Mouse (Mus musculus) hematopoietic multipotent progenitor cell, adult 10-12 weeks (in vitro differentiated cells): ENCODE results near the gene Abhd8. TPM values are rescaled to one million over a fixed set of nuclear protein-coding genes. Genes with fewer than 3 reads are reported as not detected.

Source experiments
- polyA plus RNA-seq: library from polyadenylated mRNA; stranded (reverse); fragments of >175 nt; gene quantifications from 2 replicates; pipeline ENCODE4 v1.2.3, GENCODE M21; 2012; ENCODE audit warnings: low replicate concordance

Abhd8 gene
- polyA plus RNA-seq = 63.5 and 128 TPM in 2 replicates

DNA sequence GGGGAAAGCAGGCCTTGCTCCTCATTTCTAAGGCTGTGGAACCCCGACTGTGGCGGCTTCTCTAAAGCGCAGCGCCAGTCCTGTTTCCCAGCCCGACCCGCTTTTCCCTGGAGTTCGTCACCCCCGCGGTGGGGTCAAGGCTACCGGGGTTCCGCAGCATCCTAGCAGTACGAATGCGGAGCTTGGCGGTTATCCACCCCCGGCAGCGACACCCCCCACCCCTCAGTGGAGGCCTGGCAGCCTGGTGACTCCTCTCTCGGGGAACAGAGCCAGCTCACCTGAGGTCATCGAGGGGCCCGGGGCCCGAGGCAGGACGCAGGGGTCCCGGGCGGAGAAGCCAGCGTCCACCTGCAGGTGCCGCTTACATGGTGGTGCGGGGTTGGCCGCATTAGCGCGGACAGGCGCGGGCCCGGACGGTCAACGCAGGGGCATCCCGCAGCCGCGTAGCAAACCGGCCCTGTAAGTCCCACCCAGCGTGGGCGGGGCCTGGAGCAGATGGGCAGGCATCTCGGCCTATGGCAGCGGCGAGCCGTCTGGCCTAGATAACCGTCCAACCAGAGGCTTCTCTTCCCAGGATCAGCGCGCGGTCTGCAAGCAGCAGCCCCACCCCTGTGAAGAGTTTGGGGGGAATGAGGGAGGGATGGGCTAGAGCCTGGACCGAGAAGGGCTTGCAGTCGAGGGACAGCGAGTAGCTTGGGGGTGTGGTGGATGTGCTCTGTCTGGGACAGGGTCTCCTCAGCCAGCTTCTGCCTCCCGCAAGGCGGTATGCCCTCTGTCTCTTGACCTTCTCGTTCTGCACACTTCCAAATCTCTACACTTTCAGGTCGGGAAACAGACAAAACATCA lies at the start of gene Abhd8:
Gene Abhd8 (minus strand): TSS at position 468 of the 846 bp plus-strand sequence.

DNA sequence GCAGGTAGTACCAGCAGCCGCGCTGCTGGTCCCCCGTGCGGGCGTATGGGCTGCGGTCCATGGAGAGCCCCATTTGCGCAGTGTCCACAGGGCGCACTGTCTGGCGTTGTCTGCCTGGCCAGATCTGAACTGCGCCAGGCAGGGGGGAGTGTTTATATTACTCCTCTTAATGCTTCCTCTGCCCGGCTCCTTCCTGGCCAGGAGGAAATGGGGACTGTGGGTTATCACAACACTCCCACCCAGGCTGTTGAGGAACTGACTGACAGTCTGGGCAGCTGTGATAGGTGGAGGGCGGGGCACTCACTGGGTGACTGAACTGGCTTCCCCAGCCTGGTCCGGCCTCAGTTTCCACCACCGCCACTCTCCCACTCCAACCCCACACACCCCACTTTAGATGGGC lies 48.2 kb upstream of the Abhd8 start, which contains the start of gene Plvap:
Gene Plvap (minus strand): TSS at position 109 of the 400 bp plus-strand sequence.

DNA sequence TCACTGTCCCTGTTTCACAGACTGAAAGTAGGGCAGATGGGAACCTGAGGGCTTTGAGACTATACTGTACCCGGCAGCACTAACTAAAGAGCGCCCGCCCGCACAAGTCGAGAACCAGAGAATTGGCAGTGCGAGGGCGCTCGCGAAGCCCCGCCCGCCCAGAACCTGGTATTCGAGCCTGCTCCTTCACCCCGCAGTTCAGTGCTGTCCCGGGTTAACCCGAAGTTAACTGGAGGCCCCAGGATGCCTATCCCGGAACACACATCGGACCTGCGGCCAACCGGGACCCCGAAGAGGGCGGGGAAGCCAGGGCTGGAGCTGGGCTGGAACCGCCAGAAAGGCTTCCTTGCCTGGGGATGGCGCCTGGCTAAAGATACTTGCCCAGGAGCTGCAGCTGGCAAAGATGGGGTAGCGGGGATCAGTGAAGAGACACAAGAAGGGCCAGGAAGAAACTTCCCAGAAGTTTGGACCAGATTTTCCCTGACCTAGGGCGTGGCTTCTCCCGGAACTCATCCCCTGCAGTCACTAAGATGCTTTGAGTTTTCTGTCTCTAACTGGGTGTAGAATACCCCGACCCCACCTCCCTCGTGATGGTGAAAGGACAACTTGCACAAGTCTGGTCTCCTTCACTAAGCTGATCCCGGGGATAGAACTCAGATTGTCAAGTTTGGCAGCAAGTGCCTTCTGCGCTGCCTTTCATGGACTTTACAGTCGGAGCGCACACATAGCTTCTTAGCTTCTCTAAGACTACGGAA lies 24.4 kb upstream of the Abhd8 start, which contains the start of gene Gtpbp3:
Gene Gtpbp3 (plus strand): TSS at position 413 of the 755 bp plus-strand sequence.

DNA sequence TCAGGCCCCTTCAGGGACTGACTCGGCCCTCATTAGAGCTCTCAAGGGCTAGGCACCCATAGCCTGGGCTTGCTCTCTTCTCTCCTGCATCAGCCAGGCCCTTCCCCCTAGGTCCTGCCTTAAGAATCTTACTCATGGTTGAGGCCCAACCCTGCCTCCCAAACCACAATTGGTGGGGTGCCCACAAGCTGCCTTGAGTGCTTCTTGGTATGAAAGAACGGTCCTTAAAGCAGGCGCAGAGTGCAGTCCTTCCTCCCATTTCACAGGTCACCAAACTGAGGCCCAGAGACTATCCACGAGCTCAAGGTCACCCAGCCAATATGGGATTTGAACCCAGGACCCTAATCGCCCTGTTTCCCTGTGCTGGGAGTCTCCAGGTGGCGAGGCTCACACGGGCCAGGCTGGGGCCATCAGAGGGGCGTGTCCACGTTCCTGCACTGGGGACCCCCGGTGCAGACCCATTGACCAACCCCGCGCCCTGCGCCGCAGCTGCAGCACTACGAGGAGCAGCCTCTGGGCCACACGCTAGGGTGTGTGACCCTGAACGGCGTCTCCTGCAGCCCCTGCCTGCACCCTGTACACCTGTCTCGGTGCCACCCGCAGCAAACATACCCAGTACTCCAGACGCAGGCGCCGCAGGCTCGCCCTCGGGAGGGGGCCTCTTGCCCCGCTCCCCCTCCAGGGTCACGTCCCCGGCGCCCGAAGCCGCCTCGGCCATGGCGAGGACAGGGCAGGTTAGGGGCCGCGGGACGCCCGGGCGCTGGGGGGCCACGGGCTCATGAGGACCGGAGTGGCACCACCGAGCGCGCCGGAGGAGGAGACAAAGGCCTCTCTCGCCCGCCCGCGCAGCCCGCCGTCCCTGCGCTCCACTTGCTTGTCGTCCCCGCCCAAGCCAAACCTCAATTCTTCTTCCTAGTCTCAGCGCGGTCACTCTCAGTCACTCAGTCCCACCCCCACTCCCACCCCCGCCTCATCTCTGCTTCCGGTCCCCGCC lies 22.0 kb upstream of the Abhd8 start, which contains the start of gene Ano8:
Gene Ano8 (minus strand): TSS at position 822 of the 994 bp plus-strand sequence.

DNA sequence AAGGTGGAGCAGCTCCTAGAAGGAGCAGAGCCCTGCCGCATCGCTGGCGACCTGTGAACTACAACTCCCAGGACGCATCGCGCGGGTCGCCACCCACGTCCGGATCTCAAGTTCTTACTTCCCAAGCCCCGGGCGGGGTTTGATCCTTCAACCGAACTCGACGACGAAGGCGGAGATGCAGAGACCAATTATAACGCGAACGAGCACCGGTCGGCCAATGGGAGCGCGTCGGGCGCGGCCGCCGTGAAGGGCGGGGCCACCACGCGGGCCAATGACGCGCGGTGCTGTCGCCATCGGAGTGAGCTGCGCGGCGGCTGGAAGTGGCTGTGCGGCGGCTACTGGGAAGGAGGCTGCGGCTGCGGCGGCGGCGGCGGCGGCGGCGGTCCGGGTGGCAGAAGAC lies 5.5 kb upstream of the Abhd8 start, which contains the start of gene Dda1:
Gene Dda1 (plus strand): TSS at position 284 of the 400 bp plus-strand sequence.

DNA sequence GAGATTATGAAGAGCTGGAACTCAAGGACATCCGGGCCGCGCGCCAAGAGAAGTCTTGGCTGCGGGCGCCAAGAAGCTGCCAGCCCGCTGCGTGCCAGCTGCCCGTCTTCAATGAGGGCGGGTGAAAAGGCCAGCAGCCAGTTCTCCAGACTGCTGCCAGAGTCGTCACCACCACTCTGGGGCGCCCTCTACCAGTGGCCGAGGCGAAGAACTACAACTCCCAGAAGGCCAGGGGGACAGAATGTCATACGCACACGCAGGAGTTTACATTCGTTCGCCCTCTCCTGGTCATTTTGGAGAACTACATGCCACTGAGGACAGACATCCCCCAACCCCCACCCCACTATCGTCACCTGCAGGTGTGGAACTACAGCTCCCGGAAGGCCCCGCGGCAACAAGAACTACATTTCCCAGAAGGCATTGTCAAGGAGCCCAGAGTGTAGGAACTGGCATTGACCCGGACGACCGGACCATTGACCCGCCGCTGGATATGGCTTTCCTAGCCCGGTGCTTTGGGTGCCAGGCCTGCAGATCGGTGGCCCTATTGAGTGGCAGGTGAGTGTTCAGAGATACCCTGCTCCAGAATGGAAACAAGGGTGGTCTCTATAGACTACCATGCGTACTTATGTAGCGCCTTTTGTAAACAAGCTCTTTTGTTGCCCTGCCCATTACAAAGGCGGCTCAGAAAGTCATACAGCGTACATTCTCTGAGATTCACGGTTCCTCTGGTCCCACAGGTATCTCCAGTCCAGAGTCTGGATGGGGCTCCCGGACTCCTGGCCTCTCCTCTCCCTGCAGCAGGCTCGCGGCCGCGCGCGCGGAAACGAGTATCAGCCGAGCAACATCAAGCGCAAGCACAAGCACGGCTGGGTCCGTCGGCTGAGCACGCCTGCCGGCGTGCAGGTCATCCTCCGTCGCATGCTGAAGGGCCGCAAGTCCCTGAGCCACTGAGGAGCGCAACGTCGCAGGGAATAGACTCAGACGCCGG lies 1.4 kb upstream of the Abhd8 start, which contains the start of gene Mrpl34:
Gene Mrpl34 (plus strand): TSS at position 447 of the 988 bp plus-strand sequence.

Other genes with a start within 250 kb of the Abhd8 start
- 99.7 and 179 TPM in 2 replicates for gene Myo9b, start 190.9 kb downstream of the Abhd8 start, polyA plus RNA-seq
- 8.3 and 12.3 TPM in 2 replicates for gene Haus8, start 190.7 kb downstream of the Abhd8 start, polyA plus RNA-seq
- 230 and 318 TPM in 2 replicates for gene Use1, start 96.8 kb downstream of the Abhd8 start, polyA plus RNA-seq
- gene Ocel1, start 92.4 kb downstream of the Abhd8 start, polyA plus RNA-seq = 49.5 and 128 TPM in 2 replicates
- gene Nr2f6, start 81.7 kb downstream of the Abhd8 start, polyA plus RNA-seq = 47.0 and 71.0 TPM in 2 replicates
- gene Ushbp1, start 67.9 kb downstream of the Abhd8 start, polyA plus RNA-seq = 0.64 and 1.2 TPM in 2 replicates
- 86.4 and 115 TPM in 2 replicates for gene Babam1, start 66.8 kb downstream of the Abhd8 start, polyA plus RNA-seq
- 4.4 and 11.0 TPM in 2 replicates for gene Ankle1, start 57.6 kb downstream of the Abhd8 start, polyA plus RNA-seq
- 62.6 and 70.7 TPM in 2 replicates for gene Mrpl34, start 1.3 kb upstream of the Abhd8 start, polyA plus RNA-seq
- gene Dda1, start 5.5 kb upstream of the Abhd8 start, polyA plus RNA-seq = 230 and 542 TPM in 2 replicates
- gene Ano8, start 22.3 kb upstream of the Abhd8 start, polyA plus RNA-seq = 8.3 and 23.9 TPM in 2 replicates
- 21.2 and 52.5 TPM in 2 replicates for gene Gtpbp3, start 24.4 kb upstream of the Abhd8 start, polyA plus RNA-seq
- 7.0 and 42.5 TPM in 2 replicates for gene Plvap, start 48.1 kb upstream of the Abhd8 start, polyA plus RNA-seq
- 0.10 TPM in 1 of 2 replicates, not detected in the other for gene Ccdc194, start 62.1 kb upstream of the Abhd8 start, polyA plus RNA-seq
- gene Bst2, start 73.8 kb upstream of the Abhd8 start, polyA plus RNA-seq = 136 and 509 TPM in 2 replicates
- 126 and 231 TPM in 2 replicates for gene Mvb12a, start 79.3 kb upstream of the Abhd8 start, polyA plus RNA-seq
- 0.84 and 2.7 TPM in 2 replicates for gene Tmem221, start 95.2 kb upstream of the Abhd8 start, polyA plus RNA-seq
- gene Nxnl1, start 102.9 kb upstream of the Abhd8 start, polyA plus RNA-seq = 0.04 TPM in 1 of 2 replicates, not detected in the other
- 14.2 and 19.8 TPM in 2 replicates for gene Slc27a1, start 105.2 kb upstream of the Abhd8 start, polyA plus RNA-seq
- gene Pgls, start 128.5 kb upstream of the Abhd8 start, polyA plus RNA-seq = 279 and 289 TPM in 2 replicates
- gene Fam129c, start 134.0 kb upstream of the Abhd8 start, polyA plus RNA-seq = 109 and 215 TPM in 2 replicates
- gene Colgalt1, start 147.3 kb upstream of the Abhd8 start, polyA plus RNA-seq = 60.9 and 103 TPM in 2 replicates
- gene Unc13a, start 208.1 kb upstream of the Abhd8 start, polyA plus RNA-seq = 0.42 and 0.58 TPM in 2 replicates
- 114 and 286 TPM in 2 replicates for gene Jak3, start 212.6 kb upstream of the Abhd8 start, polyA plus RNA-seq
- 77.9 and 105 TPM in 2 replicates for gene Insl3, start 225.6 kb upstream of the Abhd8 start, polyA plus RNA-seq
- 0.63 and 2.8 TPM in 2 replicates for gene B3gnt3, start 238.1 kb upstream of the Abhd8 start, polyA plus RNA-seq